Mouse (Mus musculus) fibroblast of lung, adult 2 months (primary cell): ENCODE measurements around the gene Gdpd3.
A peak's percentile ranks its signal among the peaks of the same experiment; 100 is the strongest.

ENCODE experiments used
- DNase-seq: peaks from one replicate; pipeline ENCODE4 v3.0.0-alpha.2; 2011; ENCODE audit warnings: low read depth

The Gdpd3 gene

GRCm38 (mm10) chr7:126807405-126807804, 41.3 kb downstream of the Gdpd3 start:
- DNase-seq, result peak; percentile 72

GRCm38 (mm10) chr7:126808703-126809455, 42.7 kb downstream of the Gdpd3 start:
- DNase-seq, result peak; percentile 75

DNA sequence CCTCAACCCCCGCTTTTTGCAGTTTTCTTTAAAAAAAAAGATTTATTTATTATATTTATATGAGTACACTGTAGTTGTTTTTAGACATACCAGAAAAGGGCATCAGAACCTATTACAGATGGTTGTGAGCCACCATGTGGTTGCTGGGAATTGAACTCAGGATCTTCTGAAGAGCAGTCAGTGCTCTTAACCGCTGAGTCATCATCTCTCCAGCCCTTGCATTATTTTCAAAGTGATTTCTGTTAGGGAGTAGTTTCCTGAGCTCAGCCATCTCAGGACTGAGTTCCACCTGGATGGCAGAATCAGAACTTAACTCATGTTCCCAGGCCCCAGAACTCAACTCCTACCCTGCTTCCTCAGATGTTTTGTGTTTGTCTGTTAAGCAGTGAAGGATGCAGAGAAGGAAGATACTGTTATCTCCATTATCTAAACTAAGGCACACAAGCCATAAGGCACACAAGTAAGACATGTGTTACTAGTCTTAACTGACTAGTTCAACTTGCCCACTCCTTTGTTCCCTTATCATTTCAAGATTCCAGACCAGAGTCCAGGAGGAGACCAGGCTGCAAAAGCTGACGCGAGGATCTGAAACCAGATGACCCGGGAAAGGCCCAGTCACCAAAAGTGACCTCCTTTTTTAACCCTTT, 43.7 kb downstream of the Gdpd3 start:
- no peak for DNase-seq

DNA sequence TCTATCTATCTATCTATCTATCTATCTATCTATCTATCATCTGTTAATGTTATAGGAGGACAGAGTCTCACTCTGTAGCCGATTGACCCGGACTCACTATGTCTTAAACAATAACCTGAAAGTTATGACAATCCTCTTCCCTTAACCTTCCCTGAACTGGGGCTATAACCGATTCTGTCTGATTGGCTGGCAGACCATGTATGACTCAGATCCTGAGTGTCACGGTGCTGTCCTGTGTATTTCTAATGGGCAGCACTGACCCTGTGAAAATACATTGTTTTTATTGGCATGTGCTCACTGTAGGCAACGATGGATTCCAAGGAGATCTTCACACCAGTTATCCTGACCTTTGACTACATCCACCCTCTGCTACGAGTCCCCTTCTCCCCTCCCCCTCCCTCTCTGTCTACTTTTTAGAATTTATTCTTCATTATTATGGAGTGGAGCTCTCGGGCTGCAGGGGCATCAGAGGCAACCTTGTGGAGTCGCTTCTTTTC, 49.6 kb downstream of the Gdpd3 start:
- no peak for DNase-seq

- DNase-seq, result no peak
Observed at GRCm38 (mm10) chr7:126816494-126816893, 50.4 kb downstream of the Gdpd3 start.

- no peak for DNase-seq
Observed at GRCm38 (mm10) chr7:126817595-126817994, 51.5 kb downstream of the Gdpd3 start.

DNA sequence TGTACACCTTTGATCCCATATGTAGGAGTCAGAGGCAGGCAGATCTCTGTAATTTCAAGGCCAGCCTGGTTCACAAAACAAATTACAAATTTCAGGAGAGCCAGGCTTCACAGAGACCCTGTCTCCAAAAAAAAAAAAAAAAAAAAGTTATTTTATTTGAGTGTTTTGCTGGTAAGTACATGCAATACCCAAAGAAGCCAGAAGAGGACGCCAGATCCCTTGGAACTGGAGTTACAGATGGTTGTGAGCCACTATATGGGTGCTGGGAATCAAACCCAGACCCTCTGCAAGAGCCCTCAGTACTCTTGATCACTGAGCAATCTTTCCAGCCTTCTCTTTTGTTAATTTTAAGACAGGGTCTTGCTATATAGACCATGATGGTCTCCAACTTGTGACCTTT, 52.7 kb downstream of the Gdpd3 start:
- DNase-seq, result no peak

DNA sequence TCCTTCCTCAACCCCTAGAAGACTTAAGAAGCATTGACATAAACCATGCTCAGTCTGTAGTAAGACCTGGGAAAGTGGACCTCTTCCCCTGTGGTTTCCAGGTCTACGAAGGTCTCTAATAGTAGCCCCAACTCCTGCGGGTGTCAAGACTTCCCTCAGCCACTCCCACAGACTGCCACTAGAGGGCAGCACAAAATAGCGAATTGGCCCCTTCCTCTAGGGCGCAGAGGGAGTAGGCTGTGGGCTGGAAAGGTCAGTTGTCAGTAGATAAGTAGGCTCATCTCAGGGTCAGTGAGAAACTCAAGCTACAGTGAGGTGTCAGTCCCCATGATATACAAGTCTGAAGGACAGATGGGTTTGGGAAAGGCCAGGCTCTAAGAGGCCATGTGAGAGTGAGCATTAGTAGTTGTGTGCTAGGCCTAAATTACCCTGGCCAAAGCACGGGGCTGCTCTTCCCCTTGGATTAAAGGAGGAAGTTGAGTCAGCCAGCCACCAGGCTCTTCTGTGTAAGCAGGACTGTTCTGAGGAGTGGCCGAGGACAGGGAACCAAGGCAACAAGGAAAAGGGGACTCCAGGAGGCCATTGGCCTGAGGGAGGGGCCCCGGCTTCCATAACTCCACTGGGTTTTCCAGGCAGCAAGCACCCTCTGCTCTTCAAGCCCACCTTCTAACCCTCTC, 55.8 kb downstream of the Gdpd3 start:
- DNase-seq, result peak; percentile 21

GRCm38 (mm10) chr7:126822741-126823140, 56.6 kb downstream of the Gdpd3 start:
- no peak for DNase-seq

GRCm38 (mm10) chr7:126823202-126823711, 57.1 kb downstream of the Gdpd3 start:
- no peak for DNase-seq

DNA sequence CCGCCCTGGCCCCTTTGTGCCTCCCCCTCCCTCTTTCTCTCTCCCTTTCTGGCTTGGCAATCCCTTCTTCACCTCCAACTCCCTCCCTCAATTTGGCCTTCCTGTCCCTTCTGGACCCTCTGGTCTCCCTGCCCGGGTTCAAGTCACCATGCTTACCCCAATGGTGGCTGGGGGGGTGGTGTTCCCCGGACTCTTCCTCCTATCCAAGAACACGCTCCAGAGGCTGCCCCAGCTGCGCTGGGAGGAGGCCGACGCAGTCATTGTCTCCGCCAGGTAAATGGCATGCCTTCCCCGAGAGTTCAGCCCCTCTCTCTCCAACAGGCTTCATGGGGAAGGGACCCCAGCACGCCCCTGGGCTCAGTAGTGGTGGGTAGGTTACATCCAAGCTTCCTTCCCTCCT, 57.8 kb downstream of the Gdpd3 start:
- no peak for DNase-seq
